ENCODE assay signal across 7 mouse cellular contexts in the genomic region with DNA sequence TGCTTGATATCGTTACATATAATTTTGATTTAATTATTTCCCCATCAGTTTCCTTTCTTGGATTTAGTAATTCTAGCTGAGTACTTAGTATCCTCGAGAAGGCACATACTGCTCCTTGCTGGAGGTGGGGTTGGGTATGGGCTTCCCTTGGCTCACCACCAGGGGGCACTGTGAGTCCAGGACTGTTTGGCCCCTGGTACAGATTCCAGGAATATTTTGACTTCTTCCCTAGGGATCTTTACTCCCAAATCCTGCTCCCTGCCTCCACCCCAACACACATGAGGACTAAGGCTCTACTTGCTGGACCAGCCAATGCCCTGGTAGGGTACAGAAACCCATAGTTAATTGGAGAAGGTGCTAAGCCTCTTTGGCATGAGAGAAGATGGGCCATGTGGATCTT. TPM values are rescaled to one million over a fixed set of nuclear protein-coding genes. Genes with fewer than 3 reads are reported as not detected.
DNase-seq lines count a peak whose midpoint lies in the region; ATAC-seq and TF ChIP-seq lines count a peak whose summit lies in the region.

No protein-coding gene starts in this region.

- H3K27ac ChIP-seq in hindbrain, postnatal 0 days: no peak overlapping the region

- H3K9me3 ChIP-seq in hindbrain, postnatal 0 days (ENCODE audit: low read length): no peaks in the 10 kb centered on the region

- no peak overlapping the region for H3K4me3 ChIP-seq in hindbrain, postnatal 0 days (ENCODE audit: low read length)

- no peaks in the 10 kb centered on the region for H3K27me3 ChIP-seq in hindbrain, postnatal 0 days (ENCODE audit: insufficient read depth, low read length)

- H3K36me3 ChIP-seq in hindbrain, postnatal 0 days (ENCODE audit: insufficient read depth, low read length): no peaks in the 10 kb centered on the region

- no peak overlapping the region for H3K4me2 ChIP-seq in hindbrain, postnatal 0 days (ENCODE audit: low read depth, low read length)

- H3K4me1 ChIP-seq in hindbrain, postnatal 0 days (ENCODE audit: insufficient read depth, low read length): no peaks in the 10 kb centered on the region

- peak; percentile 78 for DNase-seq in ZHBTc4 (ENCODE audit: low read depth, low spot score)
- peak; percentile 51 for DNase-seq in cerebellum, adult 8-10 months
- peak; percentile 81 for DNase-seq in hindbrain, postnatal 0 days (ENCODE audit: low spot score)
- DNase-seq in left cerebral cortex, adult 11 months (ENCODE audit: low spot score): peak; percentile 57
- DNase-seq in right cerebral cortex, postnatal 25 days: peak; percentile 75

- TF ChIP-seq CTCF in hindbrain, postnatal 0 days (IDR thresholded peaks at IDR 0.05; ENCODE audit: low read depth): peak; percentile 89

- H3K9ac ChIP-seq in hindbrain, postnatal 0 days (replicated peaks; ENCODE audit: low read length): no peak overlapping the region

- ATAC-seq in frontal cortex, adult (ENCODE audit: low TSS enrichment): peak; percentile 92
- ATAC-seq in hindbrain, postnatal 0 days: peak; percentile 70
- peak; percentile 70 for ATAC-seq in megakaryocyte progenitor cell, adult 5-6 weeks (replicated peaks; ENCODE audit: poor library complexity)

- 16% methylated on average over 2 of the region's 2 CpGs for WGBS in hindbrain, postnatal 0 days

RNA-seq across cellular contexts. Expression of a gene that starts 36.0 kb away (rescaled TPM):
- total RNA-seq in hindbrain, postnatal 0 days (2014; rRNA removed): 22.1 and 33.6 TPM in 2 replicates
- polyA plus RNA-seq in hindbrain, postnatal 0 days (2015; fragmentation: Nextera tagmentation; extraction: Ambion mirVana): 78.8 and 82.5 TPM in 2 replicates
- 46.9 and 49.7 TPM in 2 replicates for total RNA-seq in megakaryocyte progenitor cell, adult 5-6 weeks (2015)
- total RNA-seq in megakaryocyte progenitor cell, adult 5-6 weeks (2017): 60.1 and 73.4 TPM in 2 replicates
